Mouse (Mus musculus): ENCODE measurements around the gene Abhd12.

DNA sequence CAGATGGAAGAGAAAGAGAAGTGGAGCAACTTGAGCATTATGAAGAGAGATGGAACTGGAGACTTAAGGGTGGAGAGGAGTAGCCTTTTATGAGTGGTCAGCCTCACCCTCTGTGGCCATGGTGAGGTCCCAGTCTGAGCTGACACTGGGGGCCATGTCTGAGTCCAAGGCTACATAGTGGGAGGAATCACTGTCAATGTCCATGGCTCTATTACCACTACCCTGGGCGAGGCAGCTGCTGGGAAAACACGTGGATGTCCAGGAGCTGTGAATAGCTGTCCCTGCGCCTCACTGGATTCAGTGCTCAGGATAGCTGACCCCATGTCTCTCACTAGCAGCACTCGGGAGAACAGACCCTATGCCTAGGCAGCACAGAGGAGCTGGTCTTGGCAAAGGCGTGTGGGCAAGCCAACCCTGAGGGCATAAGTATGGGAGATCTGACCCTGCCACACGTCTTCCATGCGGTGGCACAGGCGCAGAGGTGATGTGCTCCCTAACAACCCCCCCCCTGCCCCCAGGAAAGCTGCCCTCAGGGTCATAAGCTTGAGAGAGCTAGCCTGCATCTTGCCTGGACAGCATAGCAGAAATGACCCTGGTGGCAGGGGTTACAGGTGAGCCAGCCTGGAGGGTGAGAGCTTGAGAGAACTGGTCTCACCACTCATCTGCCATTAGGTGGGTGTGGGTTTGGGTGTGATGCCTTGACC, 20.3 kb downstream of the Abhd12 start:
- TF ChIP-seq EP300 (IDR thresholded peaks at IDR 0.05; ENCODE audit: low read depth), result no peak
- no peak for TF ChIP-seq CTCF (IDR thresholded peaks at IDR 0.05; ENCODE audit: low read depth)
